9 mouse cellular contexts compared by ENCODE assay signal in genomic region chr8:126929607-126930161, GRCm38 (mm10). TPM values are rescaled to one million over a fixed set of nuclear protein-coding genes. Genes with fewer than 3 reads are reported as not detected.
DNase-seq lines count a peak whose midpoint lies in the region; ATAC-seq and TF ChIP-seq lines count a peak whose summit lies in the region.
"Had no signal": no experiment of that assay in that cellular context is flagged by ENCODE, and none has a peak within 500 bp of the region (broad histone marks: within the 10 kb centered on the region; RNA-seq: fewer than 3 reads in every experiment).

No protein-coding gene starts in this region.

- no peak overlapping the region for H3K4me2 ChIP-seq in hindbrain, postnatal 0 days (ENCODE audit: low read depth, low read length)
- H3K4me2 ChIP-seq: stomach, embryonic 15.5 days had no signal

- peaks cover 22% of the 10 kb centered on the region for H3K36me3 ChIP-seq in thymus, adult 2 months (ENCODE audit: control insufficient read depth, insufficient read depth, low read length)
- H3K36me3 ChIP-seq in hindbrain, postnatal 0 days (ENCODE audit: insufficient read depth, low read length), result peaks cover 6% of the 10 kb centered on the region; the same call in 1 of the 2 replicates

- TF ChIP-seq POLR2A in thymus, adult 2 months (IDR thresholded peaks at IDR 0.05; ENCODE audit: control insufficient read depth, extremely low read depth, insufficient read depth, low read length, poor library complexity), result no peak

- DNase-seq in thymus, adult 2 months, result peak; percentile 69
- no peak for DNase-seq in thymus, adult 18-20 months
- DNase-seq in fibroblast of lung, adult 2 months (ENCODE audit: low read depth), result peak; percentile 59
- peak; percentile 80 for DNase-seq in hindbrain, postnatal 0 days (ENCODE audit: low spot score)
- DNase-seq in liver, result peak; percentile 53
- peak; percentile 71 to 76 for DNase-seq in monocyte, adult 2 months (ENCODE audit: low read depth in 1 of 2, low spot score in 2 of 2)
- peak; percentile 67 for DNase-seq in thymus, postnatal 14 days

- H3K27me3 ChIP-seq in thymus, adult 2 months (ENCODE audit: control insufficient read depth, insufficient read depth, low read length), result no peaks in the 10 kb centered on the region
- H3K27me3 ChIP-seq in hindbrain, postnatal 0 days (ENCODE audit: insufficient read depth, low read length), result no peaks in the 10 kb centered on the region
- H3K27me3 ChIP-seq: stomach, embryonic 15.5 days had no signal

- WGBS in thymus, adult 2 months, result 90% methylated on average over 3 of the region's 3 CpGs
- WGBS in hindbrain, postnatal 0 days, result 76% methylated on average over 3 of the region's 3 CpGs

- H3K4me1 ChIP-seq in thymus, adult 2 months (replicated peaks; ENCODE audit: control insufficient read depth, insufficient read depth, low read length), result no peaks in the 10 kb centered on the region
- peaks cover 12% of the 10 kb centered on the region for H3K4me1 ChIP-seq in brown adipose tissue, adult 24 weeks (ENCODE audit: control insufficient read depth, insufficient read depth, insufficient read length, low read length)
- H3K4me1 ChIP-seq in hindbrain, postnatal 0 days (ENCODE audit: insufficient read depth, low read length), result no peaks in the 10 kb centered on the region
- H3K4me1 ChIP-seq: stomach, embryonic 15.5 days had no signal

- H3K9ac ChIP-seq in hindbrain, postnatal 0 days (replicated peaks; ENCODE audit: low read length), result no peak overlapping the region
- H3K9ac ChIP-seq: stomach, embryonic 15.5 days had no signal

- no peak overlapping the region for H3K27ac ChIP-seq in thymus, adult 2 months (ENCODE audit: control insufficient read depth, insufficient read depth, low read length)
- H3K27ac ChIP-seq in brown adipose tissue, adult 24 weeks (replicated peaks; ENCODE audit: low read depth, low read length), result peak overlapping the region; percentile 69
- H3K27ac ChIP-seq in hindbrain, postnatal 0 days, result no peak overlapping the region
- H3K27ac ChIP-seq: stomach, embryonic 15.5 days had no signal

- no peak overlapping the region for H3K4me3 ChIP-seq in thymus, adult 2 months (ENCODE audit: control insufficient read depth, insufficient read depth, low read length)
- H3K4me3 ChIP-seq in brown adipose tissue, adult 24 weeks (ENCODE audit: insufficient read depth, low read depth, low read length), result no peak overlapping the region
- no peak overlapping the region for H3K4me3 ChIP-seq in hindbrain, postnatal 0 days (ENCODE audit: low read length)
- H3K4me3 ChIP-seq: stomach, embryonic 15.5 days had no signal

- no peaks in the 10 kb centered on the region for H3K9me3 ChIP-seq in hindbrain, postnatal 0 days (ENCODE audit: low read length)
- H3K9me3 ChIP-seq: stomach, embryonic 15.5 days had no signal

- TF ChIP-seq CTCF in thymus, adult 2 months (IDR thresholded peaks at IDR 0.05; ENCODE audit: borderline replicate concordance, control insufficient read depth, extremely low read depth, insufficient read depth, low read length, poor library complexity), result no peak
- TF ChIP-seq CTCF in hindbrain, postnatal 0 days (IDR thresholded peaks at IDR 0.05; ENCODE audit: low read depth), result peak; percentile 92

- ATAC-seq in hindbrain, postnatal 0 days, result peak; percentile 41; the same call in 1 of the 2 replicates

RNA-seq across cellular contexts. Expression of gene Tomm20, which starts 16.0 kb away (rescaled TPM):
- polyA plus RNA-seq in thymus, adult 2 months (2012; rRNA removed), result 432 and 529 TPM in 2 replicates
- 149 and 242 TPM in 2 replicates for polyA plus RNA-seq in brown adipose tissue, adult 24 weeks (2012; ENCODE audit: insufficient read depth, insufficient read length, missing spikeins)
- 125 and 141 TPM in 2 replicates for total RNA-seq in hindbrain, postnatal 0 days (2014; rRNA removed)
- 224 and 232 TPM in 2 replicates for polyA plus RNA-seq in hindbrain, postnatal 0 days (2015; fragmentation: Nextera tagmentation; extraction: Ambion mirVana)

RNA-seq across cellular contexts. Expression of gene Rbm34, which starts 41.2 kb away (rescaled TPM):
- polyA plus RNA-seq in thymus, adult 2 months (2012; rRNA removed), result 3.4 and 3.7 TPM in 2 replicates
- polyA plus RNA-seq in brown adipose tissue, adult 24 weeks (2012; ENCODE audit: insufficient read depth, insufficient read length, missing spikeins), result 7.5 and 13.1 TPM in 2 replicates
- total RNA-seq in hindbrain, postnatal 0 days (2014; rRNA removed), result 9.8 and 10.4 TPM in 2 replicates
- 28.3 and 29.0 TPM in 2 replicates for polyA plus RNA-seq in hindbrain, postnatal 0 days (2015; fragmentation: Nextera tagmentation; extraction: Ambion mirVana)

Comparison
In these comparisons a context has a peak if more than half of its experiments do, and no peak if none do; other contexts are left out.
1. DNase-seq: peak in thymus, adult 2 months (single experiment), fibroblast of lung, adult 2 months (single experiment), hindbrain, postnatal 0 days (single experiment), liver (single experiment), monocyte, adult 2 months (2 of 2) and thymus, postnatal 14 days (single experiment); none in thymus, adult 18-20 months (0 of 2).